Mouse (Mus musculus) cerebellum, adult 2 months (tissue): Measurements from ENCODE around the gene Serpinb8. TPM values are rescaled to one million over a fixed set of nuclear protein-coding genes. Genes with fewer than 3 reads are reported as not detected.

ENCODE experiments used
- DNase-seq, 2 experiments: peaks; one replicate each; pipeline ENCODE4 v3.0.0; 2021
- H3K27ac ChIP-seq: fragments of 200-500 bp; 2 replicates; pipeline ENCODE4 v1.5.1; 2012; ENCODE audit warnings: low read length, control low read depth, inconsistent platforms; ENCODE audit not compliant: insufficient read depth
- H3K27me3 ChIP-seq: fragments of 200-500 bp; 2 replicates; pipeline ENCODE4 v1.6.1; 2012; ENCODE audit warnings: inconsistent platforms, mild to moderate bottlenecking, low read length, moderate library complexity; ENCODE audit not compliant: control insufficient read depth, insufficient read depth
- H3K4me1 ChIP-seq: fragments of 200-500 bp; 2 replicates; pipeline ENCODE4 v1.6.1; 2011; ENCODE audit warnings: low read length; ENCODE audit not compliant: control insufficient read depth, insufficient read depth
- H3K4me3 ChIP-seq: fragments of 200-500 bp; replicated peaks from 2 replicates; pipeline ENCODE3; 2011; ENCODE audit warnings: mild to moderate bottlenecking, low read depth, low read length, control low read depth; ENCODE audit not compliant: insufficient read depth
- CTCF ChIP-seq: fragments of 200-500 bp; IDR thresholded peaks from 2 replicates; pipeline ENCODE4 v1.5.1; 2011; ENCODE audit warnings: low read depth, mild to moderate bottlenecking, control low read depth, low read length, moderate library complexity, borderline replicate concordance; ENCODE audit not compliant: insufficient read depth
- POLR2A ChIP-seq: fragments of 200-500 bp; IDR thresholded peaks from 2 replicates; pipeline ENCODE4 v1.6.1; 2011; ENCODE audit warnings: low read length, control low read depth, borderline replicate concordance; ENCODE audit not compliant: insufficient read depth
- WGBS: fragments of 180-500 bp; shearing (Covaris S2); methylation state at CpG from one replicate; pipeline ENCODE4 v1.1.7; 2018; 5-methylcytosine and 5-hydroxymethylcytosine counted together
- polyA plus RNA-seq: library from polyadenylated mRNA; depleted of rRNA; stranded (reverse); fragments of >200 nt; gene quantifications from 2 replicates; pipeline ENCODE4 v1.2.3, GENCODE M21; 2012

Serpinb8 gene
- polyA plus RNA-seq, 1 experiment, result 2.5 TPM

- Histone ChIP-seq H3K4me1 (no peaks in the 10 kb centered on the region; the same call in 1 of the 2 replicates), H3K27ac (no peak overlapping the region), H3K27me3 (no peaks in the 10 kb centered on the region), H3K4me3 (no peak overlapping the region)
- peak; percentile 49 to 52 for DNase-seq
- TF ChIP-seq CTCF, result peak; percentile 75
- TF ChIP-seq POLR2A, result no peak
Measured at GRCm38 (mm10) chr1:107598476-107598875, 8.7 kb downstream of the Serpinb8 start.

- H3K27me3 ChIP-seq, result no peaks in the 10 kb centered on the region
- 79% methylated on average over 1 of the region's 1 CpGs for WGBS
- TF ChIP-seq CTCF (no peak), POLR2A (no peak)
- no peak for DNase-seq
- no peak overlapping the region for H3K4me3 ChIP-seq
- no peaks in the 10 kb centered on the region for H3K4me1 ChIP-seq
- H3K27ac ChIP-seq, result no peak overlapping the region
Measured at GRCm38 (mm10) chr1:107608942-107609341, 19.1 kb downstream of the Serpinb8 start.

- 84% methylated on average over 2 of the region's 2 CpGs for WGBS
- Histone ChIP-seq H3K4me1 (no peaks in the 10 kb centered on the region), H3K4me3 (no peak overlapping the region), H3K27me3 (no peaks in the 10 kb centered on the region), H3K27ac (no peak overlapping the region)
- DNase-seq, result no peak
- TF ChIP-seq POLR2A (no peak), CTCF (no peak)
Measured at GRCm38 (mm10) chr1:107614087-107614486, 24.3 kb downstream of the Serpinb8 start.

- DNase-seq, result no peak
- Histone ChIP-seq H3K4me3 (no peak overlapping the region), H3K27me3 (no peaks in the 10 kb centered on the region), H3K27ac (no peak overlapping the region), H3K4me1 (no peaks in the 10 kb centered on the region)
- TF ChIP-seq POLR2A (no peak), CTCF (no peak)
- WGBS, result 74% methylated on average over 4 of the region's 4 CpGs
Measured at GRCm38 (mm10) chr1:107622017-107622416, 32.2 kb downstream of the Serpinb8 start.

- 23% methylated on average over 4 of the region's 4 CpGs for WGBS
- peak in 1 of 2 experiments; percentile 9 for DNase-seq
- Histone ChIP-seq H3K4me1 (no peaks in the 10 kb centered on the region), H3K27ac (no peak overlapping the region), H3K4me3 (no peak overlapping the region), H3K27me3 (no peaks in the 10 kb centered on the region)
- no peak for TF ChIP-seq POLR2A
- TF ChIP-seq CTCF, result peak; percentile 37; the same call in 1 of the 2 replicates
Measured at GRCm38 (mm10) chr1:107635936-107636335, 46.1 kb downstream of the Serpinb8 start.

- Histone ChIP-seq H3K4me1 (no peaks in the 10 kb centered on the region), H3K27ac (no peak overlapping the region), H3K4me3 (no peak overlapping the region), H3K27me3 (no peaks in the 10 kb centered on the region)
- no peak for TF ChIP-seq POLR2A
- TF ChIP-seq CTCF, result no peak
- WGBS, result 53% methylated on average over 1 of the region's 1 CpGs
- no peak for DNase-seq
Measured at GRCm38 (mm10) chr1:107638056-107638455, 48.2 kb downstream of the Serpinb8 start.

- WGBS, result 92% methylated on average over 3 of the region's 3 CpGs
- Histone ChIP-seq H3K27ac (no peak overlapping the region), H3K27me3 (no peaks in the 10 kb centered on the region), H3K4me1 (no peaks in the 10 kb centered on the region), H3K4me3 (no peak overlapping the region)
- no peak for DNase-seq
- TF ChIP-seq POLR2A, result no peak
- TF ChIP-seq CTCF, result no peak
Measured at GRCm38 (mm10) chr1:107638459-107638858, 48.7 kb downstream of the Serpinb8 start.

GRCm38 (mm10) chr1:107642457-107643118 is 52.8 kb downstream of the Serpinb8 start:
- no peaks in the 10 kb centered on the region for H3K27me3 ChIP-seq
- TF ChIP-seq POLR2A (no peak), CTCF (no peak)
- H3K4me1 ChIP-seq, result no peaks in the 10 kb centered on the region
- 87% methylated on average over 2 of the region's 2 CpGs for WGBS
- no peak overlapping the region for H3K4me3 ChIP-seq
- H3K27ac ChIP-seq, result no peak overlapping the region
- no peak for DNase-seq
